Mouse (Mus musculus): ENCODE results near the gene Pigu.

The Pigu gene

GRCm38 (mm10) chr2:155369333-155369883 is 12.2 kb upstream of the Pigu start:
- DNase-seq (ENCODE audit: extremely low read depth, insufficient read length, low spot score): peak; percentile 54

GRCm38 (mm10) chr2:155367635-155368284 is 10.5 kb upstream of the Pigu start:
- no peak for DNase-seq (ENCODE audit: extremely low read depth, insufficient read length, low spot score)

- no peak for DNase-seq (ENCODE audit: extremely low read depth, insufficient read length, low spot score)
Measured at GRCm38 (mm10) chr2:155357686-155358399, 613 bp upstream of the Pigu start.

- no peak for DNase-seq (ENCODE audit: extremely low read depth, insufficient read length, low spot score)
Measured at GRCm38 (mm10) chr2:155354402-155354801, 2.8 kb downstream of the Pigu start.

- DNase-seq (ENCODE audit: extremely low read depth, insufficient read length, low spot score): no peak
Measured at GRCm38 (mm10) chr2:155346670-155347069, 10.6 kb downstream of the Pigu start.

GRCm38 (mm10) chr2:155340166-155340565 is 17.1 kb downstream of the Pigu start:
- no peak for DNase-seq (ENCODE audit: extremely low read depth, insufficient read length, low spot score)

- DNase-seq (ENCODE audit: extremely low read depth, insufficient read length, low spot score): no peak
Measured at GRCm38 (mm10) chr2:155336254-155336653, 21.0 kb downstream of the Pigu start.

GRCm38 (mm10) chr2:155335231-155335630 is 22.0 kb downstream of the Pigu start:
- no peak for DNase-seq (ENCODE audit: extremely low read depth, insufficient read length, low spot score)

GRCm38 (mm10) chr2:155333421-155333820 is 23.8 kb downstream of the Pigu start:
- no peak for DNase-seq (ENCODE audit: extremely low read depth, insufficient read length, low spot score)

- DNase-seq (ENCODE audit: extremely low read depth, insufficient read length, low spot score): no peak
Measured at GRCm38 (mm10) chr2:155331351-155331750, 25.9 kb downstream of the Pigu start.

GRCm38 (mm10) chr2:155330811-155331210 is 26.4 kb downstream of the Pigu start:
- DNase-seq (ENCODE audit: extremely low read depth, insufficient read length, low spot score): peak; percentile 18

- no peak for DNase-seq (ENCODE audit: extremely low read depth, insufficient read length, low spot score)
Measured at GRCm38 (mm10) chr2:155329707-155330106, 27.5 kb downstream of the Pigu start.

- DNase-seq (ENCODE audit: extremely low read depth, insufficient read length, low spot score): no peak
Measured at GRCm38 (mm10) chr2:155328906-155329305, 28.3 kb downstream of the Pigu start.

GRCm38 (mm10) chr2:155327906-155328305 is 29.3 kb downstream of the Pigu start:
- DNase-seq (ENCODE audit: extremely low read depth, insufficient read length, low spot score): no peak

GRCm38 (mm10) chr2:155326001-155326400 is 31.2 kb downstream of the Pigu start:
- DNase-seq (ENCODE audit: extremely low read depth, insufficient read length, low spot score): no peak

- no peak for DNase-seq (ENCODE audit: extremely low read depth, insufficient read length, low spot score)
Measured at GRCm38 (mm10) chr2:155320596-155320995, 36.6 kb downstream of the Pigu start.

GRCm38 (mm10) chr2:155318618-155319017 is 38.6 kb downstream of the Pigu start:
- no peak for DNase-seq (ENCODE audit: extremely low read depth, insufficient read length, low spot score)

- DNase-seq (ENCODE audit: extremely low read depth, insufficient read length, low spot score): no peak
Measured at GRCm38 (mm10) chr2:155313671-155314070, 43.6 kb downstream of the Pigu start.

GRCm38 (mm10) chr2:155308936-155309592 is 48.2 kb downstream of the Pigu start:
- DNase-seq (ENCODE audit: extremely low read depth, insufficient read length, low spot score): peak; percentile 34

GRCm38 (mm10) chr2:155299563-155299962 is 57.7 kb downstream of the Pigu start:
- no peak for DNase-seq (ENCODE audit: extremely low read depth, insufficient read length, low spot score)

GRCm38 (mm10) chr2:155295453-155295852 is 61.8 kb downstream of the Pigu start:
- no peak for DNase-seq (ENCODE audit: extremely low read depth, insufficient read length, low spot score)
